Mouse (Mus musculus): ENCODE results near the gene Fam8a1. TPM values are rescaled to one million over a fixed set of nuclear protein-coding genes. Genes with fewer than 3 reads are reported as not detected.

The Fam8a1 gene
- polyA plus RNA-seq, 1 experiment from 2014 or later: 7.8 TPM

DNA sequence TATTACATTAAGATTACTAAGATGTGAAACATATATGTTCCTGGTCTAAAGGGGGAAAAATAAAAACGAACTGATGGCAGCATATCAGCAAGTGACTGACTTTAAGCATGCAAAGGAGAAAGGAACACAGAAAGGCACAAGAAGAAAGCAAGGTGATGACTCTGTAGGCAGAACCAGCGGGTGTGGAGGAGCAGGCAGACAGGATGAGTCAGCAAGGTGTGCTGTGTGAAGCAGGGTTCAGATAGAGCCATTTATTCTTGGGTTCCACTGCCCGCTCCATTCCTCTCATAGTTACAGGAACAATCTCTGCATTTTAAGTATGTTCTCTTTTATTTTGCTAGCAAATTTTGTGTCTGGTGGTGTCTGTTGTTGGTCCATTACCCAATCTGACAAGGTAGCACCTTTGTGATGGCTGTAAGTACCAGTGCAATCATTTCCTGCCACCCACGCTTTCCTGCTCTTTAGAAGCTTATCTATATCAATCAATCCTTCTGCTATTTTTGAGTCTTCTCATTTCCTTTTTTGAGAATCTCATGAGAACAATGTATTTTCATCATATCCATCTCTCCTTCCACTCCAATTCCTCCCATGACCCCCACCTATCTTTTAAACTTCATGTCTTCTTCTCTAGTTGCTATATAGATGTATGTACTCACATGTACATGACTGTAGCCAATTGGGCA is 21.4 kb downstream of the Fam8a1 start:
- no peak overlapping the region for H3K9ac ChIP-seq (ENCODE audit: low read length)
- no peaks in the 10 kb centered on the region for H3K27me3 ChIP-seq (replicated peaks; ENCODE audit: control insufficient read depth, insufficient read depth, low read length)
- no peak overlapping the region for H3K4me3 ChIP-seq (ENCODE audit: low read depth, low read length)
- no peak for ATAC-seq (replicated peaks; ENCODE audit: low FRiP score, low TSS enrichment, low read depth)
- no peak overlapping the region for H3K4me2 ChIP-seq (ENCODE audit: low read length)
- no peaks in the 10 kb centered on the region for H3K9me3 ChIP-seq (ENCODE audit: control insufficient read depth, low read length)
- no peak overlapping the region for H3K27ac ChIP-seq (ENCODE audit: low read depth)
- 85% methylated on average over 4 of the region's 4 CpGs for WGBS
- H3K36me3 ChIP-seq (ENCODE audit: control insufficient read depth, insufficient read depth, low read length): peaks cover 92% of the 10 kb centered on the region
- H3K4me1 ChIP-seq (replicated peaks; ENCODE audit: control insufficient read depth, insufficient read depth, low read length): no peaks in the 10 kb centered on the region
- DNase-seq (ENCODE audit: low spot score): no peak

DNA sequence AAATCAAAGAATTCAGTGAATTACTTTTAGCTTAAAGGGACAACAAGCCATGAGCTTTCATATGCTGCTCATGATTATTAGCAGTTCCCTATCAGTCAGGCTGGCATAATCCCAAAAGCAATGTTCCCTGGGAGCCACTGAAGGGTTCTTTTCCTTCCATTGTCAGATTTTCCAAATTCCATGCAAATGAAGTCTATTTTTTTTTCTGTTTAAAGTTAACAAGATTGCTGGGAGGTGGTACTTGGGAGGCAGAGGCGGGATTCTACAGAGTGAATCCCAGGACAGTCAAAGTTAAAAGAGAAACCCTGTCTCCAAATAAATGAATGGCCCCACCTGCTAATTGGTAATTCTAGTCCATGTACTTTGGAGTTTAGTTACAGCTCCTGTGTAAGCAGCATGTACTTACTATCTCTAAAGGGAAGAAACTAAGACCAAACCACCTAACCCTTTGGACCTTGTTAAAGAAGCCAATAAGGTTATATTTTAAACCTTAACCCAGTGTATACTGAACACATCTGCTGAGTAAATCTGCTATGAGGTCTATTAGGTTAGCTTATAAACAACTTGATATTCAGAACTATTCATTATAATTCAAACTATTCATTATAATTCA is 26.1 kb downstream of the Fam8a1 start:
- H3K9me3 ChIP-seq (ENCODE audit: control insufficient read depth, low read length): no peaks in the 10 kb centered on the region
- no peak overlapping the region for H3K27ac ChIP-seq (ENCODE audit: low read depth)
- H3K27me3 ChIP-seq (replicated peaks; ENCODE audit: control insufficient read depth, insufficient read depth, low read length): no peaks in the 10 kb centered on the region
- DNase-seq (ENCODE audit: low spot score): no peak
- H3K9ac ChIP-seq (ENCODE audit: low read length): no peak overlapping the region
- H3K36me3 ChIP-seq (ENCODE audit: control insufficient read depth, insufficient read depth, low read length): peaks cover 77% of the 10 kb centered on the region
- H3K4me1 ChIP-seq (replicated peaks; ENCODE audit: control insufficient read depth, insufficient read depth, low read length): no peaks in the 10 kb centered on the region
- 81% methylated on average over 1 of the region's 1 CpGs for WGBS
- ATAC-seq (replicated peaks; ENCODE audit: low FRiP score, low TSS enrichment, low read depth): no peak
- H3K4me3 ChIP-seq (ENCODE audit: low read depth, low read length): no peak overlapping the region
- H3K4me2 ChIP-seq (ENCODE audit: low read length): no peak overlapping the region

DNA sequence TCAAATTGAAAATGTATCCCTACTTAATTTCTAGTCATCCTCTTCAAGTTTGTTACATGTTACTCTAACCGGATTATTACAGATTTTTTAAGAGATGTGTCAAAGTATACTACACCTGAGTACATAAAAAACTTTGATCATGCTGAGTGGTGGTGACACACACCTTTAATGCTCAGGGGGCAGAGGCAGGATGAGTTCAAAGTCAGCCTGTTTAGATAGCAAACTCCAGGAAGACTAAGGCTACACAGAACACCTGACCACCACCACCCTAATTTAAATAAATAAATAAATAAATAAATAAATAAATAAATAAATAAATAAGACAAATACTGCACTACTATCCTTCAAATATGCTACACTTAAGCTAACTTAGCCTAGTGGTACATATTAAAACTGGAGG is 26.6 kb downstream of the Fam8a1 start:
- H3K9me3 ChIP-seq (ENCODE audit: control insufficient read depth, low read length): no peaks in the 10 kb centered on the region
- H3K27me3 ChIP-seq (replicated peaks; ENCODE audit: control insufficient read depth, insufficient read depth, low read length): no peaks in the 10 kb centered on the region
- no peak overlapping the region for H3K4me3 ChIP-seq (ENCODE audit: low read depth, low read length)
- peaks cover 75% of the 10 kb centered on the region for H3K36me3 ChIP-seq (ENCODE audit: control insufficient read depth, insufficient read depth, low read length)
- DNase-seq (ENCODE audit: low spot score) (no peak), ATAC-seq (replicated peaks; ENCODE audit: low FRiP score, low TSS enrichment, low read depth) (no peak)
- no peak overlapping the region for H3K4me2 ChIP-seq (ENCODE audit: low read length)
- 86% methylated on average over 1 of the region's 1 CpGs for WGBS
- H3K9ac ChIP-seq (ENCODE audit: low read length): no peak overlapping the region
- no peak overlapping the region for H3K27ac ChIP-seq (ENCODE audit: low read depth)
- no peaks in the 10 kb centered on the region for H3K4me1 ChIP-seq (replicated peaks; ENCODE audit: control insufficient read depth, insufficient read depth, low read length)

DNA sequence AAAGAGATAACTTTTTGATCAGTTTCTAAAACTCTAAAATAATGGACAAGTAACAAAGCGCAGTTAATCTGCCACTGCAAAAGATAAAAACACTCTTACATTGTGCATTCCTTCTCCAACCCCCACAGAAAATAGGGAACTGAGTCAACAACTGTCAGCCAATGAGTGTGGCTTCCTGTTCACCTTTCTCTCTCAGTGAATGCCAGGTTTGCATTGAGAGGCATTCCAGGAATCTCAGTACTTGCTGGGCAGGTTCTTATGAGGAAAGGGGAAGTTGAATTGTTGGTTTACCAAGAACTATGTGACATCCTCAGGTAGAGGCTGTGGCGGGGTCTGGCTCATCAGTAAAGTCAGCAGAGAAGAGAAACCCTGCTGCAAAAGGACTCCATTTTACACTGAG is 27.5 kb downstream of the Fam8a1 start:
- 81% methylated on average over 2 of the region's 2 CpGs for WGBS
- DNase-seq (ENCODE audit: low spot score) (no peak), ATAC-seq (replicated peaks; ENCODE audit: low FRiP score, low TSS enrichment, low read depth) (no peak)
- H3K9ac ChIP-seq (ENCODE audit: low read length): no peak overlapping the region
- no peaks in the 10 kb centered on the region for H3K27me3 ChIP-seq (replicated peaks; ENCODE audit: control insufficient read depth, insufficient read depth, low read length)
- H3K27ac ChIP-seq (ENCODE audit: low read depth): no peak overlapping the region
- no peak overlapping the region for H3K4me3 ChIP-seq (ENCODE audit: low read depth, low read length)
- H3K4me1 ChIP-seq (replicated peaks; ENCODE audit: control insufficient read depth, insufficient read depth, low read length): no peaks in the 10 kb centered on the region
- no peak overlapping the region for H3K4me2 ChIP-seq (ENCODE audit: low read length)
- H3K36me3 ChIP-seq (ENCODE audit: control insufficient read depth, insufficient read depth, low read length): peaks cover 74% of the 10 kb centered on the region
- H3K9me3 ChIP-seq (ENCODE audit: control insufficient read depth, low read length): no peaks in the 10 kb centered on the region

DNA sequence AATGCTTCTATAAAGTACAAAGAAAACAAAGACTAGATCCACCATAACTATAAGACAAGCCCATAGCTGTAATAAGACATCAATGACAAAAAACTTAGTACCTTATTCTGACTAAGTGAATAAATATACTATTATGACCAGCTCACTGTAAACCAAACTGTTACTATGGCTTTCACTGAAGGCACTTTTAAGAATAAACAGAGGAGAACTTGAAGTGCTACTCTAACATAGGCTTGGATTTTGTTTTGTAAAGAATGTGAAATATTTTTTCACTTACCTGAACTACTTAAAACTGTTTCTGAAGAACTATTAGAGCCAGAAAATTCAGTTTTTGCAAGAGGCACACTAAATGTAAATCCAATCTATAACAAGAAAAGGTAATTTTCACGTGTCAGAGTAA is 30.1 kb downstream of the Fam8a1 start:
- H3K9me3 ChIP-seq (ENCODE audit: control insufficient read depth, low read length): no peaks in the 10 kb centered on the region
- H3K4me2 ChIP-seq (ENCODE audit: low read length): no peak overlapping the region
- no peaks in the 10 kb centered on the region for H3K4me1 ChIP-seq (replicated peaks; ENCODE audit: control insufficient read depth, insufficient read depth, low read length)
- H3K36me3 ChIP-seq (ENCODE audit: control insufficient read depth, insufficient read depth, low read length): peaks cover 74% of the 10 kb centered on the region
- no peak overlapping the region for H3K27ac ChIP-seq (ENCODE audit: low read depth)
- no peak for DNase-seq (ENCODE audit: low spot score)
- WGBS: 92% methylated on average over 1 of the region's 1 CpGs
- H3K9ac ChIP-seq (ENCODE audit: low read length): no peak overlapping the region
- H3K4me3 ChIP-seq (ENCODE audit: low read depth, low read length): no peak overlapping the region
- no peak for ATAC-seq (replicated peaks; ENCODE audit: low FRiP score, low TSS enrichment, low read depth)
- H3K27me3 ChIP-seq (replicated peaks; ENCODE audit: control insufficient read depth, insufficient read depth, low read length): no peaks in the 10 kb centered on the region

DNA sequence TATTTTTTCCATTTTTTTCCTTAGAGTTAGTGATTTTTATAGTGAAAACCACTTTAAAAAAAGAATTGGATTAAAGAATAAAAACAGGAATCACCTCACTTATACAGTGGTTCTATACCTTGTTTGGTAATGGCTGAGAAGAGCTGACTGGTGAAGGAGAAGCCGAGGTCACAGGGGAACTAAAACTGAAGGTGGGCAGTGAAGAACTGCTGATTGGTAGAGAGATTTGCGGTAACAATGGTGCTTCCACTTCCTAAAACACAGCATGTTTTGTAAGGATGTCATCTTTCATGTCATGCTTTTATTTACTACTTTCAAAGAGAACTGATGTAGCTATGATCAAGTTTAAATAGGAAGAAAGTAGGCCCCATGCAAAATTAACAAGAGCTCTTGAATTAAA is 32.2 kb downstream of the Fam8a1 start:
- 87% methylated on average over 2 of the region's 2 CpGs for WGBS
- Histone ChIP-seq H3K9ac (ENCODE audit: low read length) (no peak overlapping the region), H3K4me3 (ENCODE audit: low read depth, low read length) (no peak overlapping the region), H3K9me3 (ENCODE audit: control insufficient read depth, low read length) (no peaks in the 10 kb centered on the region), H3K4me2 (ENCODE audit: low read length) (no peak overlapping the region), H3K36me3 (ENCODE audit: control insufficient read depth, insufficient read depth, low read length) (peaks cover 59% of the 10 kb centered on the region), H3K4me1 (replicated peaks; ENCODE audit: control insufficient read depth, insufficient read depth, low read length) (no peaks in the 10 kb centered on the region), H3K27ac (ENCODE audit: low read depth) (no peak overlapping the region), H3K27me3 (replicated peaks; ENCODE audit: control insufficient read depth, insufficient read depth, low read length) (no peaks in the 10 kb centered on the region)
- no peak for DNase-seq (ENCODE audit: low spot score)
- no peak for ATAC-seq (replicated peaks; ENCODE audit: low FRiP score, low TSS enrichment, low read depth)

DNA sequence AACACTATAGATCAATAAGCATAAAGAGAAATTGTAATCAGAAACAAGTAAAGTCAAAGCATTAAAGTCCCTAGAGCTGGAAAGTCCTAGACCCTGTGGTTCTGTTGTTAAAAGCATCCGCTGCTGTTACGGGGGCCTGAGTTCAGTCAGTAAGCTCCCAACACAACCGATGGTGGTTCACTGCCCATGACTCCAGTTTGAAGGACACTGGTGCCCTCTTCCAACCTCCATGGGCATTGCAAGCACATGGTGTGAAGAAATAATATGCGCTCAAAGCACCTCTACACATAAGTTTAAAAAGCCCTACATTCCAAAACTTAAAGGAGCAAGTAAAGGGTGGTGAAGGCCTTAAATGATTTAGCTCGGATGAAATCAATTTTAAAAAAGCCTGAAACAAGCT is 33.8 kb downstream of the Fam8a1 start:
- Histone ChIP-seq H3K9ac (ENCODE audit: low read length) (no peak overlapping the region), H3K27me3 (replicated peaks; ENCODE audit: control insufficient read depth, insufficient read depth, low read length) (no peaks in the 10 kb centered on the region), H3K9me3 (ENCODE audit: control insufficient read depth, low read length) (no peaks in the 10 kb centered on the region), H3K4me1 (replicated peaks; ENCODE audit: control insufficient read depth, insufficient read depth, low read length) (no peaks in the 10 kb centered on the region), H3K27ac (ENCODE audit: low read depth) (no peak overlapping the region), H3K4me2 (ENCODE audit: low read length) (no peak overlapping the region), H3K36me3 (ENCODE audit: control insufficient read depth, insufficient read depth, low read length) (peaks cover 60% of the 10 kb centered on the region), H3K4me3 (ENCODE audit: low read depth, low read length) (no peak overlapping the region)
- 87% methylated on average over 5 of the region's 5 CpGs for WGBS
- no peak for ATAC-seq (replicated peaks; ENCODE audit: low FRiP score, low TSS enrichment, low read depth)
- no peak for DNase-seq (ENCODE audit: low spot score)

DNA sequence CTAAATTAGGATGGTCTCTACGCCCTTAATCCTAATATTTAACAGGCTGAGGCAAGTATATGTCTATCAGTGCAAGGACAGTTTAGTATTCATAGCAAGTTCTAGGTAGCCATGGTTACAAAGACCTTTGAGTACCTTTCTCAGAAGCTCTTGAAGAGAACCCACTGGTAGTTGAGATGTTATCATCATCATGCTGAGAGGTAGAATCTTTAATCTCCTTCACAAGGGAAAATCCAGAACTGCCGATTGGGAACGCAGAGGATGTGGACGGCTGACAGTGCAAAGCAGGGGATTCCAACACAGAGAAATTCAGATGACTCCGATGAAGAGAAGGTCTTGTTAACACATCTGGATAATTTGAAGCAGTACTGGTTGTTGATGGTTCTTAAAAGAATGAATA is 44.2 kb downstream of the Fam8a1 start:
- no peak overlapping the region for H3K27ac ChIP-seq (ENCODE audit: low read depth)
- WGBS: 95% methylated on average over 5 of the region's 5 CpGs
- no peak overlapping the region for H3K9ac ChIP-seq (ENCODE audit: low read length)
- H3K4me3 ChIP-seq (ENCODE audit: low read depth, low read length): no peak overlapping the region
- H3K36me3 ChIP-seq (ENCODE audit: control insufficient read depth, insufficient read depth, low read length): peaks cover 66% of the 10 kb centered on the region
- no peaks in the 10 kb centered on the region for H3K9me3 ChIP-seq (ENCODE audit: control insufficient read depth, low read length)
- DNase-seq (ENCODE audit: low spot score) (no peak), ATAC-seq (replicated peaks; ENCODE audit: low FRiP score, low TSS enrichment, low read depth) (no peak)
- H3K4me1 ChIP-seq (replicated peaks; ENCODE audit: control insufficient read depth, insufficient read depth, low read length): no peaks in the 10 kb centered on the region
- no peaks in the 10 kb centered on the region for H3K27me3 ChIP-seq (replicated peaks; ENCODE audit: control insufficient read depth, insufficient read depth, low read length)
- no peak overlapping the region for H3K4me2 ChIP-seq (ENCODE audit: low read length)
